Mouse (Mus musculus): Measurements from ENCODE around the gene Gm9945. TPM values are rescaled to one million over a fixed set of nuclear protein-coding genes. Genes with fewer than 3 reads are reported as not detected.

Gm9945 gene
- polyA plus RNA-seq, 1 experiment from 2014 or later: not detected

DNA sequence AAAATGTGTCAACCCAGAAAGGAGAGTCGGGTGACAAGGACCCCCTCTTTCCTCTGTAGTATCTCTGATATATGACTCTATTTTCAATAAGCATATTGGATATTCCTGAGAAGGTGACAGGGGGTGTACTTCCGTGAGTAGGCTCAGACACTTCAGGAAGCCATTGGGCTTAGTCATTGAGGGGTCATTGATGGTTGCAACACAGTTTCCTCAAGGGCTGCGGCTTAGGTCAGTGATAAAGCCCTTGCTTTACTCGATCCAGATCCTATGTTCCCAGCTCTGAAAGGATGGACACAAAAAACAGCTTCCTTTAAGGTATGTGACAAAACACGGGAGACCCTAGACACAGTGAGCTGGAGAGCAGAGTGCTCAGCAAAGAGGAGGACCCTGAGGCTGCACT lies 23.8 kb downstream of the Gm9945 start:
- H3K4me2 ChIP-seq (ENCODE audit: low read depth, low read length): no peak overlapping the region
- H3K9me3 ChIP-seq (ENCODE audit: control insufficient read depth, low read length): no peaks in the 10 kb centered on the region
- H3K27me3 ChIP-seq (replicated peaks; ENCODE audit: control insufficient read depth, insufficient read depth, low read length): no peaks in the 10 kb centered on the region
- WGBS: 83% methylated on average over 5 of the region's 5 CpGs
- H3K4me1 ChIP-seq (ENCODE audit: control insufficient read depth, insufficient read depth, low read length): peaks cover 8% of the 10 kb centered on the region; the same call in 1 of the 2 replicates
- no peak overlapping the region for H3K9ac ChIP-seq (ENCODE audit: low read depth, low read length)
- no peak for ATAC-seq
- H3K27ac ChIP-seq (ENCODE audit: low read length): no peak overlapping the region
- no peaks in the 10 kb centered on the region for H3K36me3 ChIP-seq (ENCODE audit: control insufficient read depth, insufficient read depth, low read length)
- no peak overlapping the region for H3K4me3 ChIP-seq (ENCODE audit: low read length)

DNA sequence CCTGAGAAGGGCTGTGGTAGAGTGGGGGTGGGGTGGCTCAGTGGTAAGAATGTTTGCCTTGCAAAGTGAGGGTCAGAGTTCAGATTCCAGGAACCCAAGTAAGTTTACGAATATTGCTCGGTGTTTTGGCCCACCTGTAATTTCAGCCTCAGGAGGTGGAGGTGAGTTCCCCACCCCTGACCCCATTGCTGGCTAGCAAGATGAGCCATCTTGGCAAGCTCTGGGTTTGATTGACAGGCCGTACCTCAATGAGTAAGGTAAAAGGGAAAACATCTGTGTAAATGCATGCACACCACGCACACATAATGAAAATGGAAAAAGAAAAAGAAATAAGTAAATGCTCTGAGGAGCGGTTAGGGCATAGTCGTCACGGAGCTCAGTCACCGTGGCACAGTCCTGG lies 24.4 kb downstream of the Gm9945 start:
- Histone ChIP-seq H3K9me3 (ENCODE audit: control insufficient read depth, low read length) (no peaks in the 10 kb centered on the region), H3K4me1 (ENCODE audit: control insufficient read depth, insufficient read depth, low read length) (peaks cover 8% of the 10 kb centered on the region; the same call in 1 of the 2 replicates), H3K27ac (ENCODE audit: low read length) (no peak overlapping the region), H3K4me2 (ENCODE audit: low read depth, low read length) (no peak overlapping the region), H3K4me3 (ENCODE audit: low read length) (no peak overlapping the region), H3K27me3 (replicated peaks; ENCODE audit: control insufficient read depth, insufficient read depth, low read length) (no peaks in the 10 kb centered on the region), H3K36me3 (ENCODE audit: control insufficient read depth, insufficient read depth, low read length) (no peaks in the 10 kb centered on the region), H3K9ac (ENCODE audit: low read depth, low read length) (no peak overlapping the region)
- 88% methylated on average over 8 of the region's 8 CpGs for WGBS
- no peak for ATAC-seq

DNA sequence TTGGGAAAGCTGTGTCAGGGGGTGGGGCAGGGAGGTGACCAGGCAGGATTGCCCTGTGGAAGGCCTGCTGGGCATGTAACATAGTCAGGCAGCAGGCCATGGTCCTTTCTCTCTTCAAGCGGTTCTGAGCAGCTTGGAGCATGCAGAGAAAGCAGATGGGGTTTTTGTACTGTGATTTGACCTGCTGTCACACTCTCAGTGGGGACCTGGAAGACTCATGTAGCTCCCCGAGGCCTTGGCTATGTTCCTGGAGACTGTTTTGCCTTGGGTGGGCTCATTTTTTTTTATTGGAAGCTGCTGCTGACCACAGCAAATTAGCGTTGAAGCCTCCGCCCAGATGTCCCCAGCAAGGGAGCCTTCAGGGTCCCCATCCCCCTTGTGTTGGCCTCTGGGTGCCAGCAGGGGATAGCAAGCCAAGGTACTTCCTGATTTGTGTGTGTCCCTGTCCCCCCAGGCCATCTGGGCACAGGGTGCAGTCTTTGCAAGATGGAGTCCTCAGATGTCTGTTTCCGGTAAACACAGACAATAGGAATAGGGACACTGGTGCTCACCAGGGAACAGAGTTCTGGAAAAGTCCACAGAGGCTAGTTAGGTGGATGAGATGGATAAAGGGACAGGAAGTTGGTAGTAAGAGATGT lies 25.2 kb downstream of the Gm9945 start:
- WGBS: 76% methylated on average over 5 of the region's 5 CpGs
- no peak overlapping the region for H3K27ac ChIP-seq (ENCODE audit: low read length)
- H3K4me3 ChIP-seq (ENCODE audit: low read length): no peak overlapping the region
- ATAC-seq: no peak
- no peak overlapping the region for H3K4me2 ChIP-seq (ENCODE audit: low read depth, low read length)
- H3K9me3 ChIP-seq (ENCODE audit: control insufficient read depth, low read length): no peaks in the 10 kb centered on the region
- no peak overlapping the region for H3K9ac ChIP-seq (ENCODE audit: low read depth, low read length)
- H3K27me3 ChIP-seq (replicated peaks; ENCODE audit: control insufficient read depth, insufficient read depth, low read length): no peaks in the 10 kb centered on the region
- H3K4me1 ChIP-seq (ENCODE audit: control insufficient read depth, insufficient read depth, low read length): peaks cover 8% of the 10 kb centered on the region; the same call in 1 of the 2 replicates
- no peaks in the 10 kb centered on the region for H3K36me3 ChIP-seq (ENCODE audit: control insufficient read depth, insufficient read depth, low read length)

DNA sequence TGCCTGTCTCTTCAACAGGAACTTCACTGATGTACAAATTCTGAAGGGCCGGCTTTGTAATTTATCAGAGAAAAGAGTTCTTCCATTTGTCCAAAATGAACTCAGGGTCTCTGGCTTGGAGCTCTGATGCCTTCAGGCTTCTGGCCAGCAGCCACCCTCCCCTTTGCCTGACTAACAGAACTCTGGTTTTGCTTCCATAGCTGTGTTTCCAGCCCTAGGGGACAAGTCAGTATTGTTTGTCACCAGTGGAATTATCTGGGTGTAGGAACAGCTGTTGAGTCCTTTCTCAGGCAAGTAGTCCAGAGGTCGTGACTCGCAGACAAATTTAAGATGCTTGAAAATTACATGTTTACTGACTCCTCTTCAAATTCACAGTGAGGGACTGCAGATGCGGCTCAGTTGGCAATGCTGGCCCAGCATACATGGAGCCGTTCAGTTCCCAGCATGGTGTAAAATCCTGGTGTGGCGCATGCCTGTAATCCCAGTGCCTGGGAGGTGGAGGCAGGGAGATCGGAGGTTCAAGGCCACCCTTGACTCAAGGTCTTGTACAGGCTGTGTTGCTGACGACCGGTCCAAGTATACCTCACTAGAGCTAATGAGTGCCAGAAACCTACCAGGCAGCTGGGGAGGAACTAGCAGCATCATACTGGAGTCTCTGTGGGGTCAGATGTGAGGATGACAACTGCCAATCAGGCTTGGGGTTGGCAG lies 27.3 kb downstream of the Gm9945 start:
- Histone ChIP-seq H3K4me2 (ENCODE audit: low read depth, low read length) (no peak overlapping the region), H3K36me3 (ENCODE audit: control insufficient read depth, insufficient read depth, low read length) (no peaks in the 10 kb centered on the region), H3K27me3 (replicated peaks; ENCODE audit: control insufficient read depth, insufficient read depth, low read length) (no peaks in the 10 kb centered on the region), H3K27ac (ENCODE audit: low read length) (no peak overlapping the region), H3K9me3 (ENCODE audit: control insufficient read depth, low read length) (no peaks in the 10 kb centered on the region), H3K9ac (ENCODE audit: low read depth, low read length) (no peak overlapping the region), H3K4me3 (ENCODE audit: low read length) (no peak overlapping the region), H3K4me1 (ENCODE audit: control insufficient read depth, insufficient read depth, low read length) (0 out of 2 replicates have a peak, but pooled peaks cover 3% of the 10 kb centered on the region)
- 79% methylated on average over 9 of the region's 9 CpGs for WGBS
- no peak for ATAC-seq

DNA sequence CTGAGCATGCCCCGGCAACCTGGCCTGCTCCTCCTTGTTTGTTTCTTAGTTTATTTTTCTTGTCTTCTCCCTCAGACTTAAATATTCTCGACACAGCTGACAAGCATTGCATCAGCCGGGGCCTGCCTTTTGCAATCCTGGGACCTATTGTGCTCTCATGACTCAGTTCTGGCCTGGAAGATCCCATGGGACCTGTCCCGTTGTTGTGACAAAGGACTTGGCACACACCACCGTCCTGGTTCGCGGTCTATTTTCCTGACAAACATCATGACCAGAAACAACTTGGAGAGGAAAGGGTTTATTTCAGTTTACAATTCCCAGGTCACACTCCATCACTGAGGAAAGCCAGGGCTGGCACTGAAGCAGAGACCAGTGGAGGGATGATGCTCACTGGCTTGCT lies 28.2 kb downstream of the Gm9945 start:
- ATAC-seq: no peak
- WGBS: 62% methylated on average over 7 of the region's 7 CpGs
- Histone ChIP-seq H3K27me3 (replicated peaks; ENCODE audit: control insufficient read depth, insufficient read depth, low read length) (no peaks in the 10 kb centered on the region), H3K4me1 (ENCODE audit: control insufficient read depth, insufficient read depth, low read length) (0 out of 2 replicates have a peak, but pooled peaks cover 3% of the 10 kb centered on the region), H3K9ac (ENCODE audit: low read depth, low read length) (no peak overlapping the region), H3K27ac (ENCODE audit: low read length) (no peak overlapping the region), H3K9me3 (ENCODE audit: control insufficient read depth, low read length) (no peaks in the 10 kb centered on the region), H3K4me3 (ENCODE audit: low read length) (no peak overlapping the region), H3K4me2 (ENCODE audit: low read depth, low read length) (no peak overlapping the region), H3K36me3 (ENCODE audit: control insufficient read depth, insufficient read depth, low read length) (no peaks in the 10 kb centered on the region)

DNA sequence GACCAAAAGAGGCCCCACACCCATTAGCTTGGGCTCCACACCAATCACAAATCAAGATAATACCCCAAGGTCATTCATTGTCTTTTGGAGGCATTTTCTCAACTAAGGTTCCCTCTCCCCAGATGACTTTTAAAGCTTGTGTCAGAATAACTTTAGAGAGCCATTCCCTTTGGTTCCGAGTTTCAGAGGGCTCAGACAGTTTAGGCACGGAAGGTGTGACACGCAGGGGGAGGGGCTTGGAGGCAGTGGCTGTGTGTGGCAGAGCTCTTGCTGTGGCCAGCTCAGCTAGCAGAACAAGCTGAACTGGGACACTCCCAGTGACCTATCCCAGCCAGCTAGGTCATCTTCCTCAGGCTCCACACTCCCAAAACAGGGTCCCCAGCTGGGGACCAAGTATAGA lies 28.6 kb downstream of the Gm9945 start:
- Histone ChIP-seq H3K4me2 (ENCODE audit: low read depth, low read length) (no peak overlapping the region), H3K4me1 (ENCODE audit: control insufficient read depth, insufficient read depth, low read length) (0 out of 2 replicates have a peak, but pooled peaks cover 3% of the 10 kb centered on the region), H3K9ac (ENCODE audit: low read depth, low read length) (no peak overlapping the region), H3K9me3 (ENCODE audit: control insufficient read depth, low read length) (no peaks in the 10 kb centered on the region), H3K4me3 (ENCODE audit: low read length) (no peak overlapping the region), H3K27ac (ENCODE audit: low read length) (no peak overlapping the region), H3K27me3 (replicated peaks; ENCODE audit: control insufficient read depth, insufficient read depth, low read length) (no peaks in the 10 kb centered on the region), H3K36me3 (ENCODE audit: control insufficient read depth, insufficient read depth, low read length) (no peaks in the 10 kb centered on the region)
- 40% methylated on average over 3 of the region's 3 CpGs for WGBS
- ATAC-seq: no peak

DNA sequence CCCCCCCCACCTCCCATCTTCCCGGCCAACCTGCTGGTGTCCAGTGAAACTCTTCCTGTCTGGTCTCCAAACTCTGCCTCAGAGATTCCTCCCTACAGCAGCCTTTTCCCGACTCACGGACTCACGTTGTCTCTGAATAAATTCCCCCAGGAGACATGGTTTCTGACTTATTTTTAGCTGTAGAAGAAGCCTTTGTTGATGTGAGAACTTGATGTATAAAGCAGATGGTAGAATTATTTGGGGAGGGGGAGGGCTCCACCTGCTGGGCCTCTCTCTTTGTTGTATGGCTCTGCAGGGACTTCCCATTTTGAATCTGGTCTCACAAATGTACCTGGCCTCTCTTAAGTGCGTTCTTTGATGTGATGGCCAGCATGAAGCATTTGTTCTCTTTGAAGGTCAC lies 30.4 kb downstream of the Gm9945 start:
- no peaks in the 10 kb centered on the region for H3K36me3 ChIP-seq (ENCODE audit: control insufficient read depth, insufficient read depth, low read length)
- WGBS: 48% methylated on average over 5 of the region's 5 CpGs
- no peak overlapping the region for H3K9ac ChIP-seq (ENCODE audit: low read depth, low read length)
- no peak overlapping the region for H3K4me2 ChIP-seq (ENCODE audit: low read depth, low read length)
- H3K9me3 ChIP-seq (ENCODE audit: control insufficient read depth, low read length): no peaks in the 10 kb centered on the region
- no peaks in the 10 kb centered on the region for H3K27me3 ChIP-seq (replicated peaks; ENCODE audit: control insufficient read depth, insufficient read depth, low read length)
- 0 out of 2 replicates have a peak, but pooled peaks cover 3% of the 10 kb centered on the region for H3K4me1 ChIP-seq (ENCODE audit: control insufficient read depth, insufficient read depth, low read length)
- no peak overlapping the region for H3K4me3 ChIP-seq (ENCODE audit: low read length)
- ATAC-seq: no peak
- H3K27ac ChIP-seq (ENCODE audit: low read length): no peak overlapping the region

DNA sequence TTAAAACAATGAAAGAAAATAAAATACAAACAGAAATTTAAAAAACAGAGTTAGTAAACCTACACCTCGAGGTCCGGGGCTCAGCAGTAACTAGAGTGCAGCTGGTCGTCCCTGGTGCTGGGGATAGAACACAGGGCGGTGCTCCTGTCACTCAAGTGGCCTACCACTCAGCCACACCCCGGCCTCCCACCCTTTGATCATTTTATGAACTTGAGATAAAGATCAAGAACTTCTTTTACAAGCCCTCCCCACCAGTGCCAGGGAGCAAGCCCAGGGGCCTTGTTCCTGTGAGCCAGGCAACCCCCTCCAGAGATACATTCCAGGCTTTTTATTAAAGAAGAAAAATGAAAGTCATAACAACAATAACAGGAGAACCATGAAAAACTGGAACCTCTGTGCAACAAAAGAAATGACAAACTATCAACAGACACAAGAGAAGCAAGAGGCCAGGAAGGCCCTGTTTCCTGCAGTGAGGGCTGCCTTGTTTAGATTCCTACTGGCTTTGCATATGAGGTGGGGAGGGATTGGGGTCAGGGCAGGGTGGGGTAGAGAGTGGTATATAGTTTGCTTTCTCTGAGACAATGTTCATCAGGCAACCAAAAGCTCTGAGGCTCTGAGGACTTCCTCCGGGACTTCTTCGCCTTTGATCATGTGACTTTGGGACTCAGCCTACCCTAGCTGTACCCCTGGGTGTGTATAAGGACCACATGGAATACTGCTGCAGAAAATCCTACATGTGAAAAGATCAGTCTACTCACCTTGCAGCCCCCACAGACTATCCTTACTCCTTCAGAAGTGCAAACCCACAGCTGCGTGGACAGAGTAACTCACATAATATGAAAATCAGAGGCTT lies 37.0 kb downstream of the Gm9945 start:
- Histone ChIP-seq H3K27ac (ENCODE audit: low read length) (no peak overlapping the region), H3K4me2 (ENCODE audit: low read depth, low read length) (no peak overlapping the region), H3K9me3 (ENCODE audit: control insufficient read depth, low read length) (no peaks in the 10 kb centered on the region), H3K36me3 (ENCODE audit: control insufficient read depth, insufficient read depth, low read length) (no peaks in the 10 kb centered on the region), H3K4me3 (ENCODE audit: low read length) (no peak overlapping the region), H3K9ac (ENCODE audit: low read depth, low read length) (no peak overlapping the region), H3K27me3 (replicated peaks; ENCODE audit: control insufficient read depth, insufficient read depth, low read length) (no peaks in the 10 kb centered on the region), H3K4me1 (ENCODE audit: control insufficient read depth, insufficient read depth, low read length) (peaks cover 19% of the 10 kb centered on the region)
- no peak for ATAC-seq
- 42% methylated on average over 8 of the region's 8 CpGs for WGBS

DNA sequence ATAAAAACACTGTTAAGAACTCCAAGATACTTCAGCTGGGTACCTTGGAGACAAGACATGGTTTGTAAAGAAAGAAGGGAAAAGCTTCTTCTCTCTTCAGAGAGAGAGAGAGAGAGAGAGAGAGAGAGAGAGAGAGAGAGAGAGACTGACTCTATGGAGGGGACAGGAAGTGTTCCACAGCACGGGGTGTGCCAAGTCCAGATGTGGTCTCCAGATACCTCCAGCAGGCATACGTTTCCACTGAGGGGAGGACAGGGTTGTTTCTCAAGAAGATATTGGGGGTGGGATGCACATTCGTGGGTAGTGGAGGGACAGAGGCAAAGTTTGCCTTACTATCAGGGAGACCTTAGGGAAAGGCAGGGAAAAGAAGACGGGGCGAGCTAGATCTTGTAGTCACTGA lies 38.8 kb downstream of the Gm9945 start:
- no peak overlapping the region; the same call in 1 of the 2 replicates for H3K4me2 ChIP-seq (ENCODE audit: low read depth, low read length)
- no peak overlapping the region for H3K4me3 ChIP-seq (ENCODE audit: low read length)
- no peak overlapping the region for H3K9ac ChIP-seq (ENCODE audit: low read depth, low read length)
- WGBS: 56% methylated on average over 5 of the region's 5 CpGs
- no peaks in the 10 kb centered on the region for H3K27me3 ChIP-seq (replicated peaks; ENCODE audit: control insufficient read depth, insufficient read depth, low read length)
- H3K4me1 ChIP-seq (ENCODE audit: control insufficient read depth, insufficient read depth, low read length): peaks cover 26% of the 10 kb centered on the region
- no peaks in the 10 kb centered on the region for H3K36me3 ChIP-seq (ENCODE audit: control insufficient read depth, insufficient read depth, low read length)
- no peak for ATAC-seq
- H3K9me3 ChIP-seq (ENCODE audit: control insufficient read depth, low read length): no peaks in the 10 kb centered on the region
- H3K27ac ChIP-seq (ENCODE audit: low read length): no peak overlapping the region

Data from intestine, embryonic 16.5 days (tissue).